Mouse (Mus musculus) left cerebral cortex, postnatal 36 days (tissue): ENCODE data around the gene Tspan32. TPM values are rescaled to one million over a fixed set of nuclear protein-coding genes. Genes with fewer than 3 reads are reported as not detected.

ENCODE experiments used
- DNase-seq, 2 experiments: peaks; one replicate each; pipeline ENCODE4 v3.0.0; 2021 to 2022; ENCODE audit warnings: low spot score in 2 of 2, mixed read lengths in 1 of 2
- intact Hi-C: fragments of 180-260 bp; cut with DNase I; formaldehyde crosslinking; loops from one replicate; pipeline ENCODE4 v1.15.1; 2025
- total RNA-seq, 2 experiments: library from RNA; stranded (reverse); gene quantifications; 2 replicates each; pipeline ENCODE4 v1.2.3; 2021

The Tspan32 gene
- total RNA-seq, 2 experiments from 2014 or later: 0.20 to 0.39 TPM

GRCm38 (mm10) chr7:143068316-143068881, 63.6 kb downstream of the Tspan32 start:
- DNase-seq: no peak
- intact Hi-C loops: no loop called here

GRCm38 (mm10) chr7:143068882-143069591, 64.2 kb downstream of the Tspan32 start, which contains the start of gene Tssc4:
TSS of gene Tssc4 (plus strand) at chr7:143069249.
- peak; percentile 98 to 99 for DNase-seq
- intact Hi-C loops: no loop called here

Other genes with a start within 250 kb of the Tspan32 start
- 1 to 10 TPM; 1.7 to 2.7 TPM for gene Th, start 73.9 kb upstream of the Tspan32 start, total RNA-seq
- gene Ascl2, start 35.8 kb upstream of the Tspan32 start, total RNA-seq: under 1 TPM in 1 of 2 experiments, not detected in 1; 0.39 TPM
- gene Cd81, start 47.7 kb downstream of the Tspan32 start, total RNA-seq: 100 to 1,000 TPM; 385 to 445 TPM
- gene Tssc4, start 64.2 kb downstream of the Tspan32 start, total RNA-seq: 10 to 100 TPM; 37.5 to 42.3 TPM
- not detected for gene Trpm5, start 89.6 kb downstream of the Tspan32 start, total RNA-seq
- gene Kcnq1, start 101.3 kb downstream of the Tspan32 start, total RNA-seq: under 1 TPM; 0.49 to 1.00 TPM